Mouse (Mus musculus) neutrophil, adult 5-6 weeks (primary cell): ENCODE results near the gene Foxp1. TPM values are rescaled to one million over a fixed set of nuclear protein-coding genes. Genes with fewer than 3 reads are reported as not detected.
A peak's percentile ranks its signal among the peaks of the same experiment; 100 is the strongest.

Experiments
- ATAC-seq: fragments of 151-379, 151-347 bp; 2 replicates; pipeline ENCODE4 v1.8.0; 2017; ENCODE audit warnings: mild to moderate bottlenecking, moderate TSS enrichment; ENCODE audit not compliant: insufficient number of reproducible peaks, poor library complexity, low FRiP score, severe bottlenecking; ENCODE audit errors: extremely low read depth
- total RNA-seq: library from RNA; stranded (forward); fragments of 200-1000 nt; gene quantifications from 2 replicates; pipeline ENCODE4 v1.2.3, GENCODE M21; 2017

Gene Foxp1
- total RNA-seq, 1 experiment from 2014 or later = 448 TPM

DNA sequence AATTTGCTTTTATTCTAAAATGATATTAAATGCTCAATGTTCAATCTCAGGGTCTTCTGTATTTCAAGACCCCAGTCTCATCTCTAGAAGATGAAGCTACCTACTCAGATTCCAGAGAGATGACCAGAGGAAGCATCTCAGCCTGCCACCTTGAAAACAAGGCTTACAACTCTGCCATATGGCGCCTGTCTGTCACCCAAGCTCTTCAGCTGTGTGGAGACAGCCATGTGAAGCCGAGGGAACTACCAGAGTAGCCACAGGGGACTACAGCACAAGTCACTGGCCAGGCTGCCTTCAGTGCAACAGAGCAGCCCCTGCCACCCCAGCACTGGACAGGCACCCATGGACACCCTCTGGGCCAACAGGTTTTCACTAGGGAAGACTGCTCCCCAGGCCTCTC, 145.4 kb downstream of the Foxp1 start:
- ATAC-seq = no peak

DNA sequence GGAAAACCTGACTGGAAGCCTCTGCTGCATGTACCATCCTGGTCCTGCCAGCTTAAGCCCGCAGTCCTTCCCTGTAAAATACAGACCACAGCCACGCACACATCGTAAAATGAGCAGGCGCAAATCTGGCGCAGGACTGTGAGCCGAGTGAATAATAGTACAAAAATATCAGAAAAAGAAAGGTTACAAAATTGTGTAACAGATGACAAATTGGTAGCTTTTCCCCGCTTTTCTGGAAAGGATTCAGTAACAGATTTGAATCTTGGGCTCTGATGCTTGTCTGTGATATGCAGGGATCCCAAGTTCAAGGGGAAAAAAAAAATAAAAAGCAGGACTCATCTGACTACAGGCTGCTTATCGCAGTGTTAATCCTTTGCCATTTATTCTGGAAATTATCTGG, 145.8 kb downstream of the Foxp1 start:
- ATAC-seq = no peak

DNA sequence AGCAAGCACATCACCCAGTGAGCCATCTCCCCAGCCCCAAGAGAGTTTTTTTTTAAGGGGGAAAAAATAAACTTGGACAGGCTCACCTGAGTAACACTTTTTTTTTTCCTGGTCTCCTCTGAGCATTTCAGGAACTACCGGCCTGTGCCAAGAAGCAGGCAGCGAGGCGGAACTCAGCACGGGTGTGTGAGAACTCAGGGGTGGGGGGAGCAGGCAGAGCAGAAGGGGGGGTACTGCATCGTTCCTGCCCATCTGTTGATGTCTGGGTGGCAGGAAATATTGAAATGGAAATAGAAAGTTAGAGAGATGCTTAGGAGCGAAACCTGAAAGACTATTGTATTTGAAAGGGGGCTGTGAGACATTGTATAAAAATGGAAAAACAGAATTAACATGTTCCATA, 146.7 kb downstream of the Foxp1 start:
- peak; percentile 24; the same call in 1 of the 2 replicates for ATAC-seq

DNA sequence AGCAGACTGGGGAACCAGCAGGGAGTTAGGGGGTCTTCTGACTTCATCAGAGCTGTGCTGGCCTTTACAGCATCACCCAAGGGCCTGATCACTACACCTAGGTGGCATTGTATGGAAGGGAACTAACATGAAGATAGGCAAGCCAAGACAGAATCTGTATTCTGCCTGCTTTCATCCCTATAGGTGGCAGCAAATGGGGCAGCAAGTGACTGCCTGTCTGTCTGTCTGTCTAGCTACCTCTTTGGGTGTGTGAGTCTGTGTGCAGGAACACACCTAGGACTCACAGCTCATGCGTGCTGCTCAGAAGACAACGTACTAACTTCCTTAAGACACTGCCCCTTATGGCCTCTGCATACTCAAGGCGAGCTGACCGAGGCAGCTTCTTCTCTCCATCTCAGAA, 147.1 kb downstream of the Foxp1 start:
- ATAC-seq = peak; percentile 34; the same call in 1 of the 2 replicates

DNA sequence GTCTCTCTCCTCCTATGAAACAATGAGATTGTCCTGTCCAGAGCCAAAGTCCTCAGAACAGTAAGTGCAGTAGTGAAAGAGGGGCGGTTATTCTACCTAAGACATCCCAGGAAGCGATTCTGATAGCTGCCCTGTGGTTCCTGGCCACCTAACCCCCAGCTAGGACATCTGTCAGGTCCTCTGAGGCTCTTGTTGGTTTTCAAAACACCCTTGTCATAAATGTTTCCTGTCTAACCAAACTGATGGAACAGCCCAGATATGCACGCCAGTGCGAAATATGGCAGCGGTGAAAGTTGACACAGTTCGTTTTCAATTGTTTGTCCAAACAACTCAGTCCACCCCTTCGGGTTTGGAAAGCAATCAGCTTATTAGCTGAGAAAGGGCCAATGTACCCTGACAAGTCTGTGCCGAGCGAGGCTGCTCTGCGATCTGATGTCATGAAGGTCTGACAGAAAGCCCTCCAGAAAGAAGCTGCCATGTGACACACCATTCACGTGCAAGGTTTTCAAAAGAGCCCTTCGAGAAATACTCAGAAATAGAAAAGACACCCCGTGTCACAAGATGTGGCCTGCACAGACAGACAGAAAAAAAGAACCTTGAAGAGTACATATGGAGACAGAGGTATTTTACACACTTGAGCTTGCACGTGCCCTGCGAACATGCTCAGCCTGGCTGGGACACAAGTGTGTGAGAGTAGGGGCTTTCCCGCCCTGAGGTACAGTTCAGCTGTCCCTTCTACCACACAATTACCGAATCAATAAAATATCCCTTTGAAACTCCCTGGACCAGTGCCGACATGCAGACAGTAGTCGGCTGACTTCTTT, 147.9 kb downstream of the Foxp1 start:
- ATAC-seq = no peak

DNA sequence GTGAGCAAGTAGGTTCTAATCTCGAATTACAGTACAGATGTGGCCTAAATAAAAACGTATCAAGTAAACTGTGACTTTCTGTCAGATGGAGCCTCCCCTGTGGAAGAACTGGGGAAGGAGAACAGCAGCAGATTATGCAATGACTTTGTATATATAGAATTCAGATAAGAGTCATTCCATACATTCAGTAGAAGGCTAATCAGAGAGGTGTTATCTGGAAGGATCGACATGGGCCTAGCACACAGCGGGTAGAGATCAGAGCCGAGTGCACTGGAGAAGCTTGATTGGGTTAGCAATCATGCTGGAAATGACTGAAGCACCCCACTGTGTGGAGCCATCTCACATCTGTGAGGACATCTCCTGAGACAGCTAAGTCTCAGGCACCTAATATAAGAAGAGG, 150.1 kb downstream of the Foxp1 start:
- no peak for ATAC-seq

DNA sequence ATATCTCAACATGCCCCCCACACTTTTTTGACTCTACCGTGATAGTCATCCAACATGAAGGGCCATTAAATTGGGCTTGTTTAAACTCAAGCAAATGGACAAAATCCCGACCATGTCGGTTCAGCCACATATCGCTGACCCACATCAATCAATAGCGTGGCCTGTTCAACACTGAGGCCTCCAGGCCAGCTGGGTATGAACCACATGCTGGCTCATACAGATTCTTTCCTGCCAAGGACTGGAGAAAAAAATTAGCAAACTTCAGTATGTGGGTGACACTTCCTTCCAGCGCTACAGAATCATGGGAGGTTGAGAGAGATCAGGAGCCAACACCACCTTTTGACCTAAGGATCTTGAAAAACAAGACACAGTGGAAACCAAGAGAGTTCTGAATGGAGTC, 150.5 kb downstream of the Foxp1 start:
- ATAC-seq = no peak

DNA sequence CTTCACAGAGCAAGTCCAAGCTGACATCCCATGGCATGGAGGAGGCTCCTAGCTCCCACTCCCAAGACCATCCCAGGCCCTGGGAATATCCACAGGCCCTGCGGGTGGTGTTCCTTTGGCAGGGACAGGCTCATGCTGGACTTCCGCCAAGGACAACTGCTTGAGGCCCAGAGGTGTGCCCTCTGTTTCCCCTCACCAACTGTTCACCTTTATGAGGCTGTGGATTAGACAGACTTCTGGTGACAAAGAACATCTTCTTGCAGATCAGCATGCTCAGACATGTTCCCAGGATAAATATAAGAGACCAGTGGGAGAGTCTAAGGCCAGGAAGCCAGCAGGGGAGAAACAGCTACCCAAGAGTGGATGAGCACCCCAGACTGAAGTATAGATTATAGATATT, 152.6 kb downstream of the Foxp1 start:
- ATAC-seq = no peak

DNA sequence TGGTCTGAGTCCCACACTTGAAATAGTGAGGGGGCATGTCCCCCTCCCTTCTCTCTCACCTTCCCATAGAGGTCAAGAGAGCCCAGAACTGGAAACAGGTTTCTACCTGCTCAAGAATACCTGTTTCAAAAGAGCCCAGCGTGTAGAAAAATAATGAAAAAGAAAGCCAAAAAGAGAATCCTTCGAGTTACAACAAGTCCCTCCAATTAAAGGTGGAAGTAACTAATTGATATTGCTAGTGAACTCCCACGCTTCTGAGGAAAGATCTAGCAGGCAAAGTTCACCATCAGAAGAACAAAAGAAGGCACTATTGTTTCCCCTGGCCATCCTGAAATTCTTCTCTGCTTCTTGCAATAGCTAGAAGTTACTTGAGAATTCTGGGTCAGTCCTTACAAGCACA, 153.4 kb downstream of the Foxp1 start:
- no peak for ATAC-seq

DNA sequence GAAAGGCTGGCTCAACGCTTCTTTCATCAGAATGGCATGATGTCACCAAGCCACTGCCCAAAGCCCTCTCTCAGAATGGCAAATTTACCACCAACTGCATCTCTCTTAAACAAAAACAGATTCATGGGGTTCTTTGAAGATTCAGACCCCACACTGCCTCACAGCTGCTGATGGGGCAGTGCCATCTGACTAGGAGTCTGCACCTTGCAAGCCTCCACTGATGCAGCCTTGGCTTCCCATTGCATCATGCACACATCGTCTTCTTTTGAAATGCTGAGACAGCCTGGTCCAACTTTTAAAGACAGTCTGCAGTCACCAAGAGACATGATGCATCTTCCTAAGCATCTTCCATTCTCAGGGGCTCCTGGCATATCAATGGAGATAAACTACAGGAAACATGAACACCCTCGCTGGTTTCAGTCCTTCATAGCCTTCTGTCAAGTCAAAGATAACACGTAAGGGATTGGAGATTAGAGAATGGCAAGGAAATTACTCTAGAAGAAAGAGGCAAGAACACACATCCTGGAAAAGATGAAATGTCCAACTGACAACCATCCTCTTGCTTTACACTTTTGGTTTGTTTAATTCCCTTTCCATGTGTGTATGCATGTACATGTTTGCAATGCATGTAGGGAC, 154.3 kb downstream of the Foxp1 start:
- ATAC-seq = no peak

DNA sequence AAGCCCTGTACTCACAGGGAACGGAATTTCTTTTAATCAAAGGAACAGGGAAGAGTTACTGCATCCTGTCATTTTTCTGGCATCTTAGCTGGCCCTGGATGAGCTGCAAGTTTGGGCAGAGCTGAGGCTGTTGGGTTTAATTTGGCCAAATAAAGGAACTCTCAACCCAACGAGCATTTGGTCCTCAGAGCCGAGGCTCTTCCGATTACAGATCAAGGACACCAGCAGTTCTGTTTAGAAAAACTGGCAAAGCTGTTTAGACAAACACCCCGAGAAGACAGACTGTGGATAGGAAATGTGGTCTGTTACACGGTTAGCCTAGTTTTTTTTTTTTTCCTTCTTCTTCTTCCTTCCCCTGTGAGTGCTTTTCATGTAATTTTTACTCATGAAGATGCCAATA, 158.0 kb downstream of the Foxp1 start:
- ATAC-seq = no peak

DNA sequence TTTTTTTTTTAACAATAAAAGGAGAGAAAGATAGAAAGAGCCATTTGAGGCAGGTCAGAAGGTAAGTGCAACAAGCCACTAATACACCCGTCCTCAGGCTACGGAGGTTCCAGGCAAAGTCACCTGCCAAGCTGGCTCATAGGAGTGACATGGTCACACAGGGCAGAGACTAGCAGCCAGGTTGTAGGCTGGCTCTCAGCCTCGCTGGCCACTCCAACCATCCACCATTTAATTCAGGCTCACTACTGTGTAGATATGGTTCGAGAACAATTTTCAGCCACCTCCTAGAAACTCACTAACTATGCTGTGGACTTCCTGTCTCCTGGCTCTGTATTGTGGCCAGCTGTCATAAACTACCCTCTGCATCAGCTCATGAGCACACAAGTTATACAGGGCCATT, 161.9 kb downstream of the Foxp1 start:
- no peak for ATAC-seq

DNA sequence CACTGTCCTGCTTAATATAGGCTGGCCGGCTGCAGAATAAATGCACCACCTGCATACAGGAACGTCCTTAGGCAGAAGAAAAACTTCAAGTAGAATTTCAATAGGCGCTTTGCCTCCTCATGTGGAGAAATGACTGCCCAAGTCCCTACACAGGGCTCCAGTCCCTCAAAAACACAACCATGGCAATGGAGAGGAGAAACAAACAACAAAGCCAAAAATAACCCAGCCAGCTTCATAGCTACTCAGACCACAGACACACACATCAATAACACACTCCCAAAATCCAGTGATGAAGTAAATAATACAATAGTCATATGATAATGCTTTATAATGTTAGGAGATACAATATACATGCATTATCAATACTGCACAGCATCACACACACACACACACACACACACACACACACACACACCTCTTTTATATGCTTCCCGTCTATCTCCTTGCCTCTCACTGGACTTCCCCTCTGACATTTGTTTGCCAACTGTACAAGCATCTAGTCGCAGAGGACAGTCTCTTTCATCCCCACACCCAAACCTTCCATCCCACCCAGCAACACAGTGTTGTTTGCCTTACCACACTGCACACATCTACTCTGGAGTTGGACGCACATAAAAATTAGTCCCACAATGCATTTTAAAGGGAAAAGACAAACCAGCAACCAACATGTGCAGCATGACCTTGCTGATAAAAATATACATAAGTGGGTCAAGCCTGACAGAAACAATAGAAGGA, 162.6 kb downstream of the Foxp1 start:
- ATAC-seq = no peak

DNA sequence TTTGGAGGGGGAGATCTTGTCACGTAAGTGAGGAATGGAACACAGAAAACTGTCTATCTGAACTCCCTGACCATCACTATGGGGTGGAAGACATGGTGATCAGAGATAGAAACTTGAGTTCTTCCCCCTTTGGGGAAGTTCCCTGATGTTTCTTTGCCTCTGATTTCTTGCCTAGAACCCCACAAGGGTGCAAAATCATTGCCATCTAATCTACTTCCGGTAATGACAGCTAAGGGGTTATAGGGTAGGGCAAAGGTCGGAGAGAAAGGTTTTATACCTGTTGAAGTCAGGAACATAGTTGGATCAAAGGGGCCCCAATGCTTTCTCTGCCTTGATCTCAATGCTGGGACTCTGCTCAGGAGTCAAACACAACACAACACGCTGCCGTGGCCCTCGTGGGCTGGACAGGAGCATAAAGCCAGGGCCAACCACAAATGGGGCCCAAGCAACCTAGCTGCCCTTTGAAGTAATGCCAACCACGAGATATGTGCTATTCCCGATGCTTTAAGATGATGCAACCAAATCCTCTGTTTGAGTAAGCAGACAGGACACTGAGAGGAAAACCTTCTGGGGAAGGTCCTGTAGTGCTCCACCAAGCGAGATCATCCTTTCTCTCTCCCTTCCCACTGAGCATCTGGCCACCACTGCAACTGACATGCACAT, 163.4 kb downstream of the Foxp1 start:
- no peak for ATAC-seq

DNA sequence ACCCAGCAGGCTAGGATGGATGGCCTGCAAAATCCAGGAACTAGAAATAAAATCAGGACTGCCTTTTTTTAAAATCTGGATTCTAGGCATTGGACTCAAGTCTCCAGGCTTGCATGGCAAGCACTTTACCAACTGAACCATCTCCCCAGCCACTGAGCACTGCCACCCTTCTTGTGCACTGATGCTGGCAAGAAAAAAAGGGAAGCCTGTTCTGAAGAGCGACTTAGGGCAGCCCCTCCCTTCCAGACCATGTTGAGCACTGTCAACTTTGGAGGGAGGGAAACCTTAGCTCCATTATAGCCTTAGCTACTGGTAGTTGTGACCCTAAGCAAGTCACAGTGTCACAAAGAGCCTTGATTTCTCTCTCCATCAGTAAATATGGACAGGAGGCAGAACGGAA, 164.6 kb downstream of the Foxp1 start:
- ATAC-seq = peak; percentile 61; the same call in 1 of the 2 replicates

DNA sequence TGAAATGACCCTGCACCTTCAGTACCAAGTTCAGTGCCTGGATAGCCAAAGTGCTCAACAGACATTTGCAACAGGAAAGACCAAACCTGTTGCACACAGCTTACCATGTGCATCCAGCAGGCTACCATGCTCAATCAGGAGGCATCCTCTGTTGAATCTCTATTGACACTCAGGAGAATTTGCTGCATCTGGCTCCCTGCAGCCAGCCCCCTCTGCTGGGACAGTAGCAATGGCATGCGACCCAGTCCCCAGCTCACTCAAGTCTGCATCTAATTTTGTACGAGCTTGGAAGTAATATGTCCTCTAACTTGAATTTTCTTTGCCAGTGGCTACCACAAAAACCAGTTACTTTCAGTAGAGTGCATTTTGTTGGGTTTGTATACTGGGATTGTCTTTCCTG, 168.2 kb downstream of the Foxp1 start:
- ATAC-seq = no peak

DNA sequence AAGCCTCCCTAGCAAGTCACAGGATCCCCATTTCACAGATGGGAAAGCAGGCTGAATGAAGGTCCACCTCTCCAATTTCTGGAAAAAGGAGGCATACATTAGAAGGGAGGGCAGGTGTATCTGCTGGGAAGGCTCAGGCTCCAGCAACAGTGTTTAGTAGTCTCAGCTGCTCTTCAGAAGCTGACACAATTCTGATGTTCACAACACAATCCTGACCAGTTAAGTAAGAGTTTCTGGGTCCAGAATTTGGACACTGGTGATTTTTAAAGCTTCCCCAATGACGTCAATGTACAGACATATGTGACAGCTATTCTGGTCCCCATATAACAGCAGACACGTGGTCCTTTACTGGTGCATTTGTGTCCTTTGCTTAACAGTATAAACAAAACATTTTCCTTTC, 169.1 kb downstream of the Foxp1 start:
- ATAC-seq = no peak

DNA sequence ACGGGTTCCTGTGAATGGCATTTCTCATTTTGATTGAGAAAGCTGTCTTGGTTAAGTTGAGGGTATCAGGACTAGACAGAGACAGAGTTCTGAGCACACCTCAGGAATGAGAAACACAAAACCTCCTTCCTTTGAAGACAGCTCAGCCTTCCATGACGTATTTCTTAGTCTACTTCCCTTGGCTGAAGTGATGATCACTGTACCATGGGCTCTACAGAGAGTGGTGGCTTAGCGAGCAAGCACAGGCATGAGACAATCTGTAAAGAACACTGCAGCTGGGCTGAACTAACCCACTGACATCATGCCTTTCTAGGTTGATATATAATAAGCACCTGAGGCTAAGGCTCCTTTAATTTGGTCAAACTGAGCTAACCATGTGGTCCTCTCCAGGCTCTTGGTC, 172.0 kb downstream of the Foxp1 start:
- ATAC-seq = peak; percentile 77; the same call in 1 of the 2 replicates

DNA sequence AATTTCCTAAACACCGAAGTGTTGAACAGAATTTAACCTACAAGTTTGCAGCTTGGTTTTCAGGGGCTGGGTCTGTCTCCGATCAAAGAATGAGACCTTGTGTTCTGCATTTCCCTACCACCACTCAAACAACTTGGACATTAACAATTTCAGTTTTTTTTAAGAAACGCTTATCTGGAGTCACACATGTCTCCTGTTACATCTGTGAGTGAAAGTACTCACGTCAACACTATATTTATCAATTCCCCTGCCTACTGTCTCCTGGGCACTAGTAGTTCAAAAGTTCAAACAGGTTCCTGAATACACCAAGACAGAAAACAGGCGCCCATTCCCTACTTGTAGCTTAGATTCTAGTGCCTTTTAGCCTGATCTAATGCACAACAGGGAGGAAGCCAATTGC, 172.4 kb downstream of the Foxp1 start:
- ATAC-seq = no peak
